Mouse (Mus musculus) layer of hippocampus, postnatal 25 days (tissue): ENCODE measurements around the gene Olfr935. TPM values are rescaled to one million over a fixed set of nuclear protein-coding genes. Genes with fewer than 3 reads are reported as not detected.

Experiments used
- DNase-seq, 2 experiments: peaks; one replicate each; pipeline ENCODE4 v3.0.0; 2022; ENCODE audit warnings: mixed read lengths in 2 of 2, low spot score in 1 of 2; ENCODE audit errors: extremely low spot score in 1 of 2
- microRNA-seq, 2 experiments: library from miRNA; unstranded; fragments of <30 nt; microRNA quantifications; one replicate each; pipeline ENCODE4 v1.2.0; 2021
- total RNA-seq, 2 experiments: library from RNA; stranded (reverse); gene quantifications; 2 replicates each; pipeline ENCODE4 v1.2.3; 2021

Olfr935 gene
- not detected for total RNA-seq

GRCm38 (mm10) chr9:38999583-38999982 is at the start of gene Olfr935:
Gene Olfr935, minus strand, starts transcription at chr9:38999683.
- DNase-seq, result no peak

DNA sequence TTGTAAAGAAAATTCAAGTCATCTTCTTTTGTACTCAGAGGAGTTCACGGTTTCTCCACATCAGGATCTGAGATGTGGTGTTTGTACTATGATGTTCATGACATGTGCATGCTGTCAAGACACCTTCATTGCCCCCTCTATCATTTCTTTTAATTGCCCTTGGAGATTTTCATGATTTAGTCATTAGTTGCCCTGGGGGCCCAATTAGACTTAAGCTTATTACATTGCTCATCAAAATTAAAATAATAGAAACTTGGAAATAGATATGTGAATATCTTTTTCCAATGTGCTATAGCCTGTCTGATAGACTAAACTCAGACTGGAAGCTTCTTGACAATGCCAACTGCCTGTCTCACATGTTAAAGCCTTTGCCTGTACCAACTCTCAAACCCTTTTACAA is 23.8 kb upstream of the Olfr935 start, which contains the start of gene Olfr146:
Gene Olfr146, minus strand, starts transcription at position 101 of the 400 bp plus-strand sequence.
- no peak for DNase-seq

- no peak for DNase-seq
Measured at GRCm38 (mm10) chr9:38988215-38988614, 11.3 kb downstream of the Olfr935 start, which contains the start of gene Olfr934. Gene Olfr934, minus strand, starts transcription at chr9:38988315.

GRCm38 (mm10) chr9:38972013-38972412 is 27.5 kb downstream of the Olfr935 start, which contains the start of gene Olfr933:
Gene Olfr933, plus strand, starts transcription at chr9:38972313.
- no peak for DNase-seq

DNA sequence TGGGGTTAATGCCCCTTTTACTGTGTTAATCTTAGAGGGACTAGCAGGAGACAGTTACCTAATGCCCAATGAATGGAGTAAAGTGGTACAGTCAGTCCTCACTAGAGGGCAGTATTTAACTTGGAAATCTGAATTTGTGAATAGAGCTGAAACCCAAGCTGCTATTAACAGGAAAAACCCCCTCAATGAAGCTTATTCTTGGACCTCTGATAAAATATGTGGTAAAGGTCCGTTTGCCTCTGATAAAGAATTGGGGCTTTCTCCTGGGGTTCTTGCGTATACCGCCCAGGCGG is 45.4 kb downstream of the Olfr935 start:
- no peak for DNase-seq

DNA sequence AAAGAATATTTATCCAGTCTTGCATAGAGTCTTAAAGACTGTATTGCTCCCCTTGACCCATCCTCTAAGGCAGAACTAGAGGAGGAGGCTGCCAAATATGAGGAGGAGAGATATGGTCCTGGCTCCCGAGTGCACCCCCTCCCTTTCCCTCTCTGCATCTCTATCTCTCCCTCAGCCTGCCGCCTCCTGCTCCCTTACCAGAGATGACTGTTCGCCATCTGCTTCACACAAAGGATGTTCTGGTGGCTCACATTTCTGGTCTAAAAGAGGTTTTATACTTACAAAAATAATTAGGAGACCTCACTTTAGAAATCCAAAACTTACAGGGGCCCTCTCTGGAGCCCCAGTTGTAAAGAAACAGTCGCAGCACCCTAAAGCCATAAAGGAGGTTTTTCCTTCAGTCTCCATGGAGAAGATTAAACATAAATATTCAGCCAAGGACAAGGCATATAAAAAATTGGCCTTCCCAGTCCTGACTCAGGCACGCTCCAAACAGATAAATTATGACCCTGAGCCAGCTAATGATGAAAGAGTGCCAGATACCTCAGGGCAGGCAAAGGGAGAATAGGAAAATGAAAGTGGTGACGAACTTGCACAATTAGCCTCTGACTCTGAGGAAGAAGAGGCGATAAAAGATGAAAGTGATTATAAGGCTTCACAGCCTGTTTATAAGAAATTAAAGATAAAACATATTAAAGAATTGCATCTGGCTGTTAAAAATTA is 45.9 kb downstream of the Olfr935 start:
- DNase-seq, result no peak

Small RNA genes within 50 kb of the gene (microRNA-seq; reads per million reads assigned to microRNA genes)
- gene Gm25529, result 0 reads per million in 2 experiments

Other genes with a start within 250 kb of the Olfr935 start
- gene Olfr920, start 247.4 kb downstream of the Olfr935 start, total RNA-seq, result under 1 TPM in 1 of 2 experiments, not detected in 1; 0.10 TPM
- not detected for gene Olfr921, start 226.6 kb downstream of the Olfr935 start, total RNA-seq
- gene Olfr922, start 185.1 kb downstream of the Olfr935 start, total RNA-seq, result not detected
- not detected for gene Olfr923, start 173.1 kb downstream of the Olfr935 start, total RNA-seq
- gene Olfr924, start 155.2 kb downstream of the Olfr935 start, total RNA-seq, result not detected
- gene Olfr26, start 144.6 kb downstream of the Olfr935 start, total RNA-seq, result not detected
- gene Olfr926, start 122.6 kb downstream of the Olfr935 start, total RNA-seq, result not detected
- gene Olfr930, start 69.9 kb downstream of the Olfr935 start, total RNA-seq, result not detected
- gene Olfr933, start 27.4 kb downstream of the Olfr935 start, total RNA-seq, result not detected
- not detected for gene Olfr934, start 11.4 kb downstream of the Olfr935 start, total RNA-seq
- not detected for gene Olfr146, start 23.7 kb upstream of the Olfr935 start, total RNA-seq
- gene Olfr937, start 65.3 kb upstream of the Olfr935 start, total RNA-seq, result not detected
- gene Olfr938, start 79.2 kb upstream of the Olfr935 start, total RNA-seq, result not detected
- not detected for gene Olfr27, start 128.4 kb upstream of the Olfr935 start, total RNA-seq
- gene Olfr943, start 166.6 kb upstream of the Olfr935 start, total RNA-seq, result not detected
- gene Olfr944, start 202.2 kb upstream of the Olfr935 start, total RNA-seq, result not detected